Mouse (Mus musculus) forebrain, embryonic 12.5 days (tissue): ENCODE data around the gene Unc79. TPM values are rescaled to one million over a fixed set of nuclear protein-coding genes. Genes with fewer than 3 reads are reported as not detected.

Source experiments
- ATAC-seq: fragments of 200-750 bp; cut with Nextera tagmentation; 2 replicates; pipeline ENCODE4 v1.8.0; 2017; ENCODE audit warnings: moderate TSS enrichment; ENCODE audit not compliant: low FRiP score
- H3K27ac ChIP-seq: fragments of 300-500 bp; sonication (generic); 2 replicates; pipeline ENCODE4 v1.5.1; 2016; ENCODE audit warnings: mild to moderate bottlenecking
- H3K27me3 ChIP-seq: fragments of 300-500 bp; sonication (generic); 2 replicates; pipeline ENCODE4 v1.6.1; 2016; ENCODE audit warnings: mild to moderate bottlenecking
- H3K36me3 ChIP-seq: fragments of 300-500 bp; sonication (generic); replicated peaks from 2 replicates; pipeline ENCODE4 v1.6.1; 2016; ENCODE audit warnings: mild to moderate bottlenecking
- H3K4me1 ChIP-seq: fragments of 300-500 bp; sonication (generic); 2 replicates; pipeline ENCODE4 v1.6.1; 2016
- H3K4me2 ChIP-seq: fragments of 300-500 bp; sonication (generic); 2 replicates; pipeline ENCODE4 v1.6.1; 2016; ENCODE audit warnings: mild to moderate bottlenecking, moderate library complexity
- H3K4me3 ChIP-seq: fragments of 300-500 bp; sonication (generic); replicated peaks from 2 replicates; pipeline ENCODE4 v1.5.1; 2016; ENCODE audit warnings: mild to moderate bottlenecking
- H3K9ac ChIP-seq: fragments of 300-500 bp; sonication (generic); 2 replicates; pipeline ENCODE4 v1.6.1; 2016; ENCODE audit warnings: mild to moderate bottlenecking
- H3K9me3 ChIP-seq: fragments of 300-500 bp; sonication (generic); 2 replicates; pipeline ENCODE4 v1.6.1; 2016
- WGBS: fragments of 180-500 bp; shearing (Covaris S2); methylation state at CpG from one replicate; pipeline ENCODE4 v1.1.7; 2016; 5-methylcytosine and 5-hydroxymethylcytosine counted together
- polyA plus RNA-seq: library from polyadenylated mRNA; unstranded; fragments of >200 nt; fragmentation: Nextera tagmentation; extraction: Ambion mirVana; gene quantifications from 2 replicates; pipeline ENCODE4 v1.2.1, GENCODE M21; 2016

Gene Unc79
- polyA plus RNA-seq, 1 experiment from 2014 or later, result 4.1 TPM

DNA sequence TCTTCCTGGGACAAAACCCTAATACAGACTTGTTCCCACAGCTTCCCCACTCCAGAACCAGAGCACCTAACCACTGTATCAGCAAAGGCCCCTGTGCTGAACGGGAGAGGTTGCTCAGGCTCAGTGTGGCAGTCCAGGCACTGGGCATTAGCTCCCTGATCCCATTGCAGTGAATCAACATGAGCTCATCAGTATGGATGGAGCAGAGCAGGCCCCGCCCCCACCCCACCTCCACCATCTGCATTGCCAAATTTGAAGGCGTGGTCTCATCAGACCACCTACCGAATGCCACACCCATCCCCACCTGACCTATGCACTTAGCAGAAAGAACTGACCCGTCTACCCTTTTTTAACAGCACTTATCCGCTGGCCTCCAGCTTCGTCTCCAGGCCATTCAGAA, 234.4 kb downstream of the Unc79 start:
- ATAC-seq, result 0 out of 2 replicates have a peak, but pooled peaks have one; percentile 20
- H3K27ac ChIP-seq, result no peak overlapping the region
- no peak overlapping the region for H3K9ac ChIP-seq
- H3K4me1 ChIP-seq, result no peaks in the 10 kb centered on the region; the same call in 1 of the 2 replicates
- no peaks in the 10 kb centered on the region for H3K9me3 ChIP-seq
- peaks cover 2% of the 10 kb centered on the region for H3K36me3 ChIP-seq
- H3K4me2 ChIP-seq, result no peak overlapping the region
- 16% methylated on average over 7 of the region's 7 CpGs for WGBS
- no peak overlapping the region for H3K4me3 ChIP-seq
- H3K27me3 ChIP-seq, result no peaks in the 10 kb centered on the region

- Histone ChIP-seq H3K4me3 (no peak overlapping the region), H3K27ac (no peak overlapping the region), H3K9ac (0 out of 2 replicates have a peak overlapping the region, but pooled peaks have one; percentile 2), H3K4me2 (no peak overlapping the region), H3K36me3 (peaks cover 2% of the 10 kb centered on the region; the same call in 1 of the 2 replicates), H3K4me1 (peaks cover 9% of the 10 kb centered on the region; the same call in 1 of the 2 replicates), H3K9me3 (no peaks in the 10 kb centered on the region), H3K27me3 (no peaks in the 10 kb centered on the region)
- no peak for ATAC-seq
- WGBS, result 88% methylated on average over 7 of the region's 7 CpGs
These were observed 238.4 kb downstream of the Unc79 start for GRCm38 (mm10) chr12:103187020-103187419.

GRCm38 (mm10) chr12:103188223-103188622, 239.6 kb downstream of the Unc79 start:
- no peak overlapping the region for H3K27ac ChIP-seq
- 60% methylated on average over 8 of the region's 8 CpGs for whole genome bisulfite sequencing

DNA sequence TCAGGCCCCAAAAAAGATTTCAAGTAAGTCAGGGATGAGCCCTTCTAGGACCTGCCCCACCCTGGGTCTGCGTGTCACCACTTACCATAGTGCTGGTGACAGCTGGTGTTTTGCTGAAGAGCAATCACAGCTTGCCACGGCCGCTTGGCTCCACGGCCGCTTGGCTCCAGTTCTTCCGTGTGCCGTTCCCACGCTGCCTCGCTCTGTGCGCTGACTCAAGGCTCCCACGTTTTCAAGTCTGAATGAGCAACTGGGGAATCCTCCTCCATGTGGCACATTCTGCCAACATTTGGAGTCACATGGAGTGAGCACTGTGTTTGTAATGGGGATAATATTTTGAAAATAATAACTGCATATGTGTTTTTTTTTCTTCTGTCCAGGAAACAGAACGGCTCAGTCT, 241.1 kb downstream of the Unc79 start:
- WGBS, result 85% methylated on average over 12 of the region's 12 CpGs
- H3K4me3 ChIP-seq, result no peak overlapping the region
- H3K9me3 ChIP-seq, result no peaks in the 10 kb centered on the region
- peaks cover 9% of the 10 kb centered on the region; the same call in 1 of the 2 replicates for H3K4me1 ChIP-seq
- H3K36me3 ChIP-seq, result no peaks in the 10 kb centered on the region; the same call in 1 of the 2 replicates
- H3K27ac ChIP-seq, result no peak overlapping the region
- H3K4me2 ChIP-seq, result no peak overlapping the region
- no peaks in the 10 kb centered on the region for H3K27me3 ChIP-seq
- no peak for ATAC-seq
- no peak overlapping the region for H3K9ac ChIP-seq

More at GRCm38 (mm10) chr12:103188223-103188622, 239.6 kb downstream of the Unc79 start:
- Histone ChIP-seq H3K4me1 (peaks cover 9% of the 10 kb centered on the region; the same call in 1 of the 2 replicates), H3K36me3 (peaks cover 2% of the 10 kb centered on the region; the same call in 1 of the 2 replicates), H3K27me3 (no peaks in the 10 kb centered on the region), H3K9me3 (no peaks in the 10 kb centered on the region), H3K4me3 (no peak overlapping the region), H3K9ac (no peak overlapping the region), H3K4me2 (no peak overlapping the region)
- ATAC-seq, result no peak

- WGBS, result 68% methylated on average over 5 of the region's 5 CpGs
- ATAC-seq, result no peak
- H3K36me3 ChIP-seq, result no peaks in the 10 kb centered on the region
- H3K27ac ChIP-seq, result no peak overlapping the region
- no peak overlapping the region for H3K9ac ChIP-seq
- peaks cover 9% of the 10 kb centered on the region; the same call in 1 of the 2 replicates for H3K4me1 ChIP-seq
- no peaks in the 10 kb centered on the region for H3K9me3 ChIP-seq
- H3K4me3 ChIP-seq, result no peak overlapping the region
- H3K4me2 ChIP-seq, result no peak overlapping the region
- no peaks in the 10 kb centered on the region for H3K27me3 ChIP-seq
These were observed 244.3 kb downstream of the Unc79 start for GRCm38 (mm10) chr12:103192996-103193395.

- Histone ChIP-seq H3K9ac (0 out of 2 replicates have a peak overlapping the region, but pooled peaks have one; percentile 12), H3K4me3 (no peak overlapping the region), H3K4me2 (no peak overlapping the region), H3K27ac (peak overlapping the region; percentile 32; the same call in 1 of the 2 replicates), H3K27me3 (no peaks in the 10 kb centered on the region), H3K9me3 (no peaks in the 10 kb centered on the region), H3K4me1 (peaks cover 15% of the 10 kb centered on the region), H3K36me3 (no peaks in the 10 kb centered on the region)
- WGBS, result 24% methylated on average over 11 of the region's 11 CpGs
- peak; percentile 70; the same call in 1 of the 2 replicates for ATAC-seq
These were observed 254.2 kb downstream of the Unc79 start for GRCm38 (mm10) chr12:103202592-103203544.

- no peak overlapping the region for H3K27ac ChIP-seq
- 80% methylated on average over 7 of the region's 7 CpGs for WGBS
- no peaks in the 10 kb centered on the region for H3K36me3 ChIP-seq
- H3K4me2 ChIP-seq, result no peak overlapping the region
- peaks cover 15% of the 10 kb centered on the region for H3K4me1 ChIP-seq
- no peak overlapping the region for H3K4me3 ChIP-seq
- ATAC-seq, result no peak
- H3K9me3 ChIP-seq, result no peaks in the 10 kb centered on the region
- no peak overlapping the region for H3K9ac ChIP-seq
- no peaks in the 10 kb centered on the region for H3K27me3 ChIP-seq
These were observed 256.9 kb downstream of the Unc79 start for GRCm38 (mm10) chr12:103205561-103205960.

- no peak for ATAC-seq
- WGBS, result 93% methylated on average over 7 of the region's 7 CpGs
- peaks cover 10% of the 10 kb centered on the region for H3K4me1 ChIP-seq
- no peaks in the 10 kb centered on the region for H3K27me3 ChIP-seq
- H3K4me2 ChIP-seq, result no peak overlapping the region
- no peaks in the 10 kb centered on the region for H3K36me3 ChIP-seq
- no peaks in the 10 kb centered on the region for H3K9me3 ChIP-seq
- H3K9ac ChIP-seq, result no peak overlapping the region
- no peak overlapping the region for H3K4me3 ChIP-seq
- H3K27ac ChIP-seq, result no peak overlapping the region
These were observed 260.9 kb downstream of the Unc79 start for GRCm38 (mm10) chr12:103209581-103209980.

DNA sequence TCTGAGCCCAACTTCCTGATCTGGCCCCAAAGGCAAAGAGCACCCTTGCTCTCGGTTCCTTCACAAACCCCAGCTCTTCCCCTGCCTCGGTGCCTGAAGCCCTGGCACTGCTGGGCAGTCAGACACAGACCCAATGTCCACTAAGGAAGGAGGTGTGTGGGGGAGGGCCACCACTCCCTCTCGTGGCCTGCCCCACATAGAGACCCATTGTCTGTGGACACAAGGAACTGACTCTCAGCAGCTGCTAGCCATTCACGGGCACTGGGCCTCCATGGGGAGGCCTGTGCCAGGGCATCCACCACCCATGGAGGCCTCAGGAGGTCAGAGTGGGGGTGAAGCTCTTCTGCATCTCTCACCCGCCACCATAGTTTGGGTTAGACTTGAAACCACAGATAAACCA, 262.4 kb downstream of the Unc79 start:
- no peaks in the 10 kb centered on the region for H3K36me3 ChIP-seq
- ATAC-seq, result no peak
- H3K27ac ChIP-seq, result no peak overlapping the region
- no peak overlapping the region for H3K9ac ChIP-seq
- no peak overlapping the region for H3K4me3 ChIP-seq
- H3K27me3 ChIP-seq, result no peaks in the 10 kb centered on the region
- no peaks in the 10 kb centered on the region for H3K9me3 ChIP-seq
- peaks cover 13% of the 10 kb centered on the region for H3K4me1 ChIP-seq
- no peak overlapping the region for H3K4me2 ChIP-seq
- 52% methylated on average over 5 of the region's 5 CpGs for WGBS

DNA sequence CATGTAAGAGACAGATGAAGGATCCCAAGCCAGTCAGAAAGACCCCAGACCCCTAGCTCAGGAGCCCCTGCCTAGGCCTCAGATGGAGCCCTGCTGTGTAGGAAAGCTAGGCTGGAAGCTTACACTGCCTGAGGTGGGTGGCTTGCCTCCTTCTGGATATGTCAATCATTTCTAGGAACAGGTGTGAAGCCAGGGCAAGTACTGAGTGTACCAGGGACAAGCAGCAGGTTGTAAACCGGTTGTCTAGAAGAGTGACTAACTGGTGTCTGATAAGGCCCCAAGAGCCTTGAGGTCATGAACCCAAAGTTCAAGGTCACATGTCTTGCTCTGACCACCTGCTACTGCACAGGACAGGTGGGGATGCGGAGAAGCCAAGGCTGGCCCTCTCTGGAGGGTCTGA, 264.9 kb downstream of the Unc79 start:
- Histone ChIP-seq H3K9ac (no peak overlapping the region), H3K4me3 (no peak overlapping the region), H3K9me3 (no peaks in the 10 kb centered on the region), H3K27me3 (no peaks in the 10 kb centered on the region), H3K36me3 (no peaks in the 10 kb centered on the region), H3K4me1 (peaks cover 13% of the 10 kb centered on the region), H3K27ac (no peak overlapping the region), H3K4me2 (no peak overlapping the region)
- 94% methylated on average over 2 of the region's 2 CpGs for WGBS
- ATAC-seq, result no peak

GRCm38 (mm10) chr12:103214270-103214669, 265.6 kb downstream of the Unc79 start:
- H3K4me1 ChIP-seq, result peaks cover 13% of the 10 kb centered on the region
- H3K27ac ChIP-seq, result peak overlapping the region; percentile 31; the same call in 1 of the 2 replicates
- no peaks in the 10 kb centered on the region for H3K27me3 ChIP-seq
- WGBS, result 45% methylated on average over 10 of the region's 10 CpGs
- ATAC-seq, result peak; percentile 33; the same call in 1 of the 2 replicates
- H3K36me3 ChIP-seq, result no peaks in the 10 kb centered on the region
- H3K4me2 ChIP-seq, result no peak overlapping the region
- H3K9ac ChIP-seq, result no peak overlapping the region
- no peaks in the 10 kb centered on the region for H3K9me3 ChIP-seq
- H3K4me3 ChIP-seq, result no peak overlapping the region

GRCm38 (mm10) chr12:103214797-103215196, 266.1 kb downstream of the Unc79 start:
- H3K27ac ChIP-seq, result no peak overlapping the region
- H3K36me3 ChIP-seq, result no peaks in the 10 kb centered on the region
- H3K9ac ChIP-seq, result no peak overlapping the region
- no peak for ATAC-seq
- no peaks in the 10 kb centered on the region for H3K27me3 ChIP-seq
- no peak overlapping the region for H3K4me2 ChIP-seq
- H3K4me1 ChIP-seq, result peaks cover 13% of the 10 kb centered on the region
- H3K4me3 ChIP-seq, result no peak overlapping the region
- WGBS, result 93% methylated on average over 2 of the region's 2 CpGs
- no peaks in the 10 kb centered on the region for H3K9me3 ChIP-seq
